Mouse (Mus musculus) cerebellum, postnatal 14 days (tissue): ENCODE measurements around the gene Pdcd1lg2.

ENCODE experiments used
- DNase-seq, 2 experiments: peaks; one replicate each; pipeline ENCODE4 v3.0.0; 2021; ENCODE audit warnings: mixed read lengths in 2 of 2

Gene Pdcd1lg2

GRCm38 (mm10) chr19:29501106-29501505 lies 90.4 kb downstream of the Pdcd1lg2 start:
- DNase-seq: peak; percentile 30 to 58

- peak; percentile 89 to 90 for DNase-seq
Measured at GRCm38 (mm10) chr19:29501507-29501906, 90.8 kb downstream of the Pdcd1lg2 start.

GRCm38 (mm10) chr19:29504131-29504530 lies 93.4 kb downstream of the Pdcd1lg2 start:
- DNase-seq: no peak

GRCm38 (mm10) chr19:29505617-29506016 lies 94.9 kb downstream of the Pdcd1lg2 start:
- no peak for DNase-seq

GRCm38 (mm10) chr19:29508208-29508607 lies 97.5 kb downstream of the Pdcd1lg2 start:
- DNase-seq: no peak

- no peak for DNase-seq
Measured at GRCm38 (mm10) chr19:29509857-29510256, 99.1 kb downstream of the Pdcd1lg2 start.

- DNase-seq: no peak
Measured at GRCm38 (mm10) chr19:29511826-29512225, 101.1 kb downstream of the Pdcd1lg2 start.

GRCm38 (mm10) chr19:29513111-29513766 lies 102.5 kb downstream of the Pdcd1lg2 start:
- no peak for DNase-seq

- DNase-seq: no peak
Measured at GRCm38 (mm10) chr19:29514130-29514529, 103.4 kb downstream of the Pdcd1lg2 start.

- no peak for DNase-seq
Measured at GRCm38 (mm10) chr19:29515386-29515785, 104.7 kb downstream of the Pdcd1lg2 start.

GRCm38 (mm10) chr19:29515991-29516390 lies 105.3 kb downstream of the Pdcd1lg2 start:
- DNase-seq: no peak

- DNase-seq: no peak
Measured at GRCm38 (mm10) chr19:29518409-29518808, 107.7 kb downstream of the Pdcd1lg2 start.

- no peak for DNase-seq
Measured at GRCm38 (mm10) chr19:29518922-29519321, 108.2 kb downstream of the Pdcd1lg2 start.
